Mouse (Mus musculus): ENCODE measurements at regions not wholly inside any gene's neighbourhood (a gene's known extent, or its start where the extent isn't known, plus 50 kb on each side); places are given as distances from the start of the nearest gene placed in this dataset.

DNA sequence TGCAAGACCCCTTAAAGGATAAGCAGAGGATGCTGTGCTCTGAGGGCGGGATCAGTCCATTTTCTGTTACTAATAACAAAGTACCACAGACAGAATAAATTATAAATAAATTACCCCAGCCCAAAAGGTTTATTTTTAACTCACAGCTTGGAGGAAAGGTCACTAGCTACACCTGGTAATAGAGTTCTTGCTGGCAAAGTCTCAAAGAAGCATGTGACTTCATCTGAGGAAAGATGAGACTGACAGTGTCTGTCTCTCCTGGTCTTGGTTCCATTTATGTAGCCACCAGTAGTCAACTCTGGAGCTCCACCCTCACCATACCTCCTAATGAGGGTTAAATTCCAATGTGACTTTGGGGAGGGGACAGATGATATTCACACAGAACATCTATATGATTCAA, 90.0 kb downstream of the Fam204a start:
- no peak for TF ChIP-seq CTCF (IDR thresholded peaks at IDR 0.05; ENCODE audit: borderline replicate concordance, insufficient read depth, low read depth, low read length)
- TF ChIP-seq POLR2A (IDR thresholded peaks at IDR 0.05; ENCODE audit: borderline replicate concordance, insufficient read depth, low read length) = no peak

Data from cerebellum, adult 2 months (tissue).